Mouse (Mus musculus) heart, adult 9 months (tissue): Measurements from ENCODE around the gene Dcdc2c.

Source experiments
- DNase-seq, 2 experiments: peaks; one replicate each; pipeline ENCODE4 v3.0.0; 2022; ENCODE audit warnings: low spot score in 2 of 2

The Dcdc2c gene

GRCm38 (mm10) chr12:28552299-28552698, at the start of gene Dcdc2c:
Dcdc2c (minus strand) TSS chr12:28552399.
- no peak for DNase-seq

GRCm38 (mm10) chr12:28598526-28598991, 46.4 kb upstream of the Dcdc2c start:
- no peak for DNase-seq

GRCm38 (mm10) chr12:28598110-28598509, 45.9 kb upstream of the Dcdc2c start:
- DNase-seq, result no peak

GRCm38 (mm10) chr12:28597699-28598098, 45.5 kb upstream of the Dcdc2c start:
- DNase-seq, result no peak

GRCm38 (mm10) chr12:28596851-28597250, 44.7 kb upstream of the Dcdc2c start:
- no peak for DNase-seq

- DNase-seq, result no peak
Measured at GRCm38 (mm10) chr12:28590428-28590827, 38.2 kb upstream of the Dcdc2c start.

GRCm38 (mm10) chr12:28589090-28589868, 37.1 kb upstream of the Dcdc2c start:
- peak; percentile 78 to 82 for DNase-seq

GRCm38 (mm10) chr12:28587949-28588348, 35.8 kb upstream of the Dcdc2c start:
- no peak for DNase-seq

GRCm38 (mm10) chr12:28584036-28584435, 31.8 kb upstream of the Dcdc2c start:
- no peak for DNase-seq

- DNase-seq, result no peak
Measured at GRCm38 (mm10) chr12:28582423-28582822, 30.2 kb upstream of the Dcdc2c start, which contains the start of gene Allc. Allc (minus strand) TSS chr12:28582523.

GRCm38 (mm10) chr12:28579132-28579531, 26.9 kb upstream of the Dcdc2c start:
- DNase-seq, result no peak

GRCm38 (mm10) chr12:28578147-28578546, 25.9 kb upstream of the Dcdc2c start:
- no peak for DNase-seq

- DNase-seq, result no peak
Measured at GRCm38 (mm10) chr12:28575366-28576070, 23.3 kb upstream of the Dcdc2c start.

GRCm38 (mm10) chr12:28572241-28572640, 20.0 kb upstream of the Dcdc2c start:
- no peak for DNase-seq

GRCm38 (mm10) chr12:28551775-28552174, 424 bp downstream of the Dcdc2c start:
- no peak for DNase-seq

- DNase-seq, result no peak
Measured at GRCm38 (mm10) chr12:28548887-28549286, 3.3 kb downstream of the Dcdc2c start.

GRCm38 (mm10) chr12:28514264-28514775, 37.9 kb downstream of the Dcdc2c start:
- no peak for DNase-seq

- DNase-seq, result no peak
Measured at GRCm38 (mm10) chr12:28509699-28510280, 42.4 kb downstream of the Dcdc2c start.

- DNase-seq, result no peak
Measured at GRCm38 (mm10) chr12:28494289-28494688, 57.9 kb downstream of the Dcdc2c start.

GRCm38 (mm10) chr12:28482483-28483160, 69.6 kb downstream of the Dcdc2c start:
- DNase-seq, result no peak

- no peak for DNase-seq
Measured at GRCm38 (mm10) chr12:28460951-28461431, 91.2 kb downstream of the Dcdc2c start.

GRCm38 (mm10) chr12:28460523-28460922, 91.7 kb downstream of the Dcdc2c start:
- no peak for DNase-seq
